Mouse (Mus musculus) midbrain, embryonic 15.5 days (tissue): Measurements from ENCODE around the gene Naa11. TPM values are rescaled to one million over a fixed set of nuclear protein-coding genes. Genes with fewer than 3 reads are reported as not detected.

Experiments used
- ATAC-seq: fragments of 200-750 bp; cut with Nextera tagmentation; replicated peaks from 2 replicates; pipeline ENCODE4 v1.8.0; 2017; ENCODE audit warnings: moderate TSS enrichment
- H3K27ac ChIP-seq: fragments of 300-500 bp; sonication (generic); 2 replicates; pipeline ENCODE4 v1.5.1; 2015; ENCODE audit warnings: mild to moderate bottlenecking, inconsistent platforms
- H3K27me3 ChIP-seq: fragments of 300-500 bp; sonication (generic); replicated peaks from 2 replicates; pipeline ENCODE4 v1.6.1; 2015; ENCODE audit warnings: inconsistent platforms
- H3K36me3 ChIP-seq: fragments of 300-500 bp; sonication (generic); replicated peaks from 2 replicates; pipeline ENCODE4 v1.6.1; 2015; ENCODE audit warnings: inconsistent platforms
- H3K4me1 ChIP-seq: fragments of 300-500 bp; sonication (generic); 2 replicates; pipeline ENCODE4 v1.6.1; 2015; ENCODE audit warnings: inconsistent platforms
- H3K4me2 ChIP-seq: fragments of 300-500 bp; sonication (generic); 2 replicates; pipeline ENCODE4 v1.6.1; 2015; ENCODE audit warnings: inconsistent platforms, mild to moderate bottlenecking, moderate library complexity
- H3K4me3 ChIP-seq: fragments of 300-500 bp; sonication (generic); 2 replicates; pipeline ENCODE4 v1.5.1; 2015; ENCODE audit warnings: mild to moderate bottlenecking, inconsistent platforms
- H3K9ac ChIP-seq: fragments of 300-500 bp; sonication (generic); 2 replicates; pipeline ENCODE4 v1.6.1; 2015; ENCODE audit warnings: mild to moderate bottlenecking, inconsistent platforms
- H3K9me3 ChIP-seq: fragments of 300-500 bp; sonication (generic); 2 replicates; pipeline ENCODE4 v1.6.1; 2016; ENCODE audit warnings: inconsistent platforms
- WGBS: fragments of 180-500 bp; shearing (Covaris S2); methylation state at CpG from one replicate; pipeline ENCODE4 v1.1.7; 2015; ENCODE audit warnings: mixed read lengths; 5-methylcytosine and 5-hydroxymethylcytosine counted together
- polyA plus RNA-seq: library from polyadenylated mRNA; unstranded; fragments of >200 nt; fragmentation: Nextera tagmentation; extraction: Ambion mirVana; gene quantifications from 2 replicates; pipeline ENCODE4 v1.2.1, GENCODE M21; 2015

Gene Naa11
- not detected in 2 replicates for polyA plus RNA-seq

- WGBS, result 94% methylated on average over 23 of the region's 23 CpGs
- Histone ChIP-seq H3K36me3 (no peaks in the 10 kb centered on the region), H3K9ac (no peak within 1 kb of the TSS), H3K9me3 (no peaks in the 10 kb centered on the region), H3K4me2 (no peak within 1 kb of the TSS), H3K27me3 (no peaks in the 10 kb centered on the region), H3K4me1 (no peaks in the 10 kb centered on the region), H3K27ac (no peak within 1 kb of the TSS), H3K4me3 (no peak within 1 kb of the TSS)
- ATAC-seq, result no peak
Measured at GRCm38 (mm10) chr5:97392160-97392559, at the start of gene Naa11. TSS of gene Naa11 (minus strand) at chr5:97392379.

- H3K9me3 ChIP-seq, result no peaks in the 10 kb centered on the region
- H3K4me1 ChIP-seq, result no peaks in the 10 kb centered on the region
- H3K27ac ChIP-seq, result no peak overlapping the region
- WGBS, result 95% methylated on average over 2 of the region's 2 CpGs
- H3K4me2 ChIP-seq, result no peak overlapping the region
- H3K4me3 ChIP-seq, result no peak overlapping the region
- no peaks in the 10 kb centered on the region for H3K27me3 ChIP-seq
- H3K9ac ChIP-seq, result no peak overlapping the region
- H3K36me3 ChIP-seq, result no peaks in the 10 kb centered on the region
- no peak for ATAC-seq
Measured at GRCm38 (mm10) chr5:97432512-97432911, 40.3 kb upstream of the Naa11 start.

GRCm38 (mm10) chr5:97429976-97430375 is 37.8 kb upstream of the Naa11 start:
- ATAC-seq, result no peak
- Histone ChIP-seq H3K4me2 (no peak overlapping the region), H3K4me3 (no peak overlapping the region), H3K27ac (no peak overlapping the region), H3K9ac (no peak overlapping the region), H3K9me3 (no peaks in the 10 kb centered on the region), H3K4me1 (no peaks in the 10 kb centered on the region), H3K36me3 (no peaks in the 10 kb centered on the region), H3K27me3 (no peaks in the 10 kb centered on the region)
- 89% methylated on average over 9 of the region's 9 CpGs for WGBS

- Histone ChIP-seq H3K4me3 (no peak overlapping the region), H3K36me3 (no peaks in the 10 kb centered on the region), H3K27ac (no peak overlapping the region), H3K27me3 (no peaks in the 10 kb centered on the region), H3K9ac (no peak overlapping the region), H3K4me2 (no peak overlapping the region), H3K9me3 (no peaks in the 10 kb centered on the region), H3K4me1 (no peaks in the 10 kb centered on the region)
- 97% methylated on average over 2 of the region's 2 CpGs for WGBS
- no peak for ATAC-seq
Measured at GRCm38 (mm10) chr5:97421669-97422068, 29.5 kb upstream of the Naa11 start.

- Histone ChIP-seq H3K27ac (no peak overlapping the region), H3K9me3 (no peaks in the 10 kb centered on the region), H3K4me3 (no peak overlapping the region), H3K9ac (no peak overlapping the region), H3K4me2 (no peak overlapping the region), H3K4me1 (no peaks in the 10 kb centered on the region), H3K27me3 (no peaks in the 10 kb centered on the region), H3K36me3 (no peaks in the 10 kb centered on the region)
- ATAC-seq, result no peak
- WGBS, result 84% methylated on average over 2 of the region's 2 CpGs
Measured at GRCm38 (mm10) chr5:97417185-97417584, 25.0 kb upstream of the Naa11 start.

GRCm38 (mm10) chr5:97415837-97416236 is 23.7 kb upstream of the Naa11 start:
- no peak overlapping the region for H3K9ac ChIP-seq
- H3K27me3 ChIP-seq, result no peaks in the 10 kb centered on the region
- ATAC-seq, result peak; percentile 87
- no peaks in the 10 kb centered on the region for H3K9me3 ChIP-seq
- H3K27ac ChIP-seq, result no peak overlapping the region
- no peak overlapping the region for H3K4me2 ChIP-seq
- H3K4me1 ChIP-seq, result no peaks in the 10 kb centered on the region
- 47% methylated on average over 6 of the region's 6 CpGs for WGBS
- H3K4me3 ChIP-seq, result no peak overlapping the region
- H3K36me3 ChIP-seq, result no peaks in the 10 kb centered on the region

GRCm38 (mm10) chr5:97413716-97414115 is 21.5 kb upstream of the Naa11 start:
- H3K9ac ChIP-seq, result no peak overlapping the region
- H3K27ac ChIP-seq, result no peak overlapping the region
- H3K36me3 ChIP-seq, result no peaks in the 10 kb centered on the region
- H3K4me3 ChIP-seq, result no peak overlapping the region
- no peak for ATAC-seq
- H3K27me3 ChIP-seq, result no peaks in the 10 kb centered on the region
- no peaks in the 10 kb centered on the region for H3K9me3 ChIP-seq
- WGBS, result 66% methylated on average over 3 of the region's 3 CpGs
- no peak overlapping the region for H3K4me2 ChIP-seq
- no peaks in the 10 kb centered on the region; the same call in 1 of the 2 replicates for H3K4me1 ChIP-seq

GRCm38 (mm10) chr5:97410190-97410589 is 18.0 kb upstream of the Naa11 start:
- no peak overlapping the region for H3K4me3 ChIP-seq
- H3K9me3 ChIP-seq, result no peaks in the 10 kb centered on the region
- no peaks in the 10 kb centered on the region; the same call in 1 of the 2 replicates for H3K4me1 ChIP-seq
- no peaks in the 10 kb centered on the region for H3K36me3 ChIP-seq
- H3K4me2 ChIP-seq, result no peak overlapping the region
- no peaks in the 10 kb centered on the region for H3K27me3 ChIP-seq
- H3K9ac ChIP-seq, result no peak overlapping the region
- no peak overlapping the region for H3K27ac ChIP-seq
- no peak for ATAC-seq
- WGBS, result 39% methylated on average over 6 of the region's 6 CpGs

- Histone ChIP-seq H3K27me3 (no peaks in the 10 kb centered on the region), H3K27ac (no peak overlapping the region), H3K4me1 (no peaks in the 10 kb centered on the region; the same call in 1 of the 2 replicates), H3K4me2 (no peak overlapping the region), H3K36me3 (no peaks in the 10 kb centered on the region), H3K9me3 (no peaks in the 10 kb centered on the region), H3K4me3 (no peak overlapping the region), H3K9ac (no peak overlapping the region)
- 0 out of 2 replicates have a peak, but pooled peaks have one; percentile 39 for ATAC-seq
- WGBS, result 33% methylated on average over 4 of the region's 4 CpGs
Measured at GRCm38 (mm10) chr5:97409234-97409704, 17.1 kb upstream of the Naa11 start.

GRCm38 (mm10) chr5:97401042-97401441 is 8.9 kb upstream of the Naa11 start:
- Histone ChIP-seq H3K27ac (no peak overlapping the region), H3K9ac (no peak overlapping the region), H3K36me3 (no peaks in the 10 kb centered on the region), H3K4me2 (no peak overlapping the region), H3K4me3 (no peak overlapping the region), H3K4me1 (no peaks in the 10 kb centered on the region), H3K9me3 (no peaks in the 10 kb centered on the region), H3K27me3 (no peaks in the 10 kb centered on the region)
- no peak for ATAC-seq

GRCm38 (mm10) chr5:97397585-97397984 is 5.4 kb upstream of the Naa11 start:
- Histone ChIP-seq H3K27me3 (no peaks in the 10 kb centered on the region), H3K4me1 (no peaks in the 10 kb centered on the region), H3K9ac (no peak overlapping the region), H3K4me3 (no peak overlapping the region), H3K27ac (no peak overlapping the region), H3K9me3 (no peaks in the 10 kb centered on the region), H3K36me3 (no peaks in the 10 kb centered on the region), H3K4me2 (no peak overlapping the region)
- WGBS, result 93% methylated on average over 4 of the region's 4 CpGs
- no peak for ATAC-seq

- Histone ChIP-seq H3K4me1 (no peaks in the 10 kb centered on the region), H3K4me2 (no peak overlapping the region), H3K27me3 (no peaks in the 10 kb centered on the region), H3K36me3 (no peaks in the 10 kb centered on the region), H3K9me3 (no peaks in the 10 kb centered on the region), H3K4me3 (no peak overlapping the region), H3K27ac (no peak overlapping the region), H3K9ac (no peak overlapping the region)
- ATAC-seq, result no peak
- WGBS, result 87% methylated on average over 6 of the region's 6 CpGs
Measured at GRCm38 (mm10) chr5:97387622-97388021, 4.6 kb downstream of the Naa11 start.

- no peaks in the 10 kb centered on the region for H3K9me3 ChIP-seq
- no peaks in the 10 kb centered on the region for H3K4me1 ChIP-seq
- H3K4me2 ChIP-seq, result no peak overlapping the region
- ATAC-seq, result no peak
- no peaks in the 10 kb centered on the region for H3K36me3 ChIP-seq
- 82% methylated on average over 4 of the region's 4 CpGs for WGBS
- H3K27ac ChIP-seq, result no peak overlapping the region
- no peak overlapping the region for H3K4me3 ChIP-seq
- no peak overlapping the region for H3K9ac ChIP-seq
- no peaks in the 10 kb centered on the region for H3K27me3 ChIP-seq
Measured at GRCm38 (mm10) chr5:97384399-97384798, 7.8 kb downstream of the Naa11 start.
